Mouse (Mus musculus) bone marrow, adult 2 months (tissue): ENCODE data around the gene Mogat1.
"Not testable (repeated sequence)": the region's sequence is repeated elsewhere in the genome, so short reads cannot be mapped to it uniquely, and the experiment has no call there.

ENCODE experiments used
- CTCF ChIP-seq: fragments of 200-500 bp; IDR thresholded peaks from 2 replicates; pipeline ENCODE4 v1.5.1; 2011; ENCODE audit warnings: low read length, control low read depth; ENCODE audit not compliant: control insufficient read depth, insufficient read depth
- POLR2A ChIP-seq: fragments of 200-500 bp; IDR thresholded peaks from 2 replicates; pipeline ENCODE4 v1.6.1; 2011; ENCODE audit warnings: low read depth, mild to moderate bottlenecking, control low read depth, low read length, borderline replicate concordance; ENCODE audit not compliant: control insufficient read depth

DNA sequence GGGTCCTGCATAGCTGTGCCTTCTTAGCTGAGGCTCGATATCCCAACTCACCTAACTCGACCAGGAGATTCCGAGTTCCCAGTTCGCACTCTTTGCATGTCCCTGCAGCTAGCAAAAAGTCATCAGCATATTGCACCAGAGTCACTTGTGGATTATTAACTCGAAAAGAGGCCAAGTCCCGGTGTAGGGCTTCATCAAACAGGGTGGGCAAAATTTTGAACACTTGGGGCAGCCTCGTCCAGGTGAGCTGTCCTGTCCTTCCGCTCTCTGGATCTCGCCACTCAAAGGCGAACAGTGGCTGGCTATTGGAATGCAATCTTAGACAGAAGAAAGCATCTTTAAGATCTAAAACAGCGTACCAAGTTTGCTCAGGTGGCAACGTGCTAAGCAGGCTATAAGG is 8.9 kb upstream of the Mogat1 start:
- not testable (repeated sequence) for TF ChIP-seq CTCF, POLR2A
